Mouse (Mus musculus) CD4-positive naive resting alpha-beta T cell, adult 57 days (primary cell): ENCODE data around the gene Gna14. TPM values are rescaled to one million over a fixed set of nuclear protein-coding genes. Genes with fewer than 3 reads are reported as not detected.

Source experiments
- total RNA-seq: library from RNA; stranded (reverse); gene quantifications from one replicate; pipeline ENCODE4 v1.2.4, GENCODE M21; 2023

The Gna14 gene
- total RNA-seq: not detected

GRCm38 (mm10) chr19:16435531-16436231 is at the start of gene Gna14:
Gene Gna14 (plus strand): TSS chr19:16435762.

